Mouse (Mus musculus) liver, embryonic 14.5 days (tissue): Measurements from ENCODE around the gene Clip2. TPM values are rescaled to one million over a fixed set of nuclear protein-coding genes. Genes with fewer than 3 reads are reported as not detected.
A peak's percentile ranks its signal among the peaks of the same experiment; 100 is the strongest.

Experiments
- ATAC-seq: fragments of 200-750 bp; cut with Nextera tagmentation; 2 replicates; pipeline ENCODE4 v1.8.0; 2017; ENCODE audit warnings: moderate number of reproducible peaks, mild to moderate bottlenecking, moderate library complexity; ENCODE audit not compliant: insufficient read depth
- DNase-seq, 3 experiments: peaks; one replicate each; pipeline ENCODE4 v3.0.0-alpha.2; 2012 to 2013; ENCODE audit warnings: low read depth in 3 of 3, low spot score in 3 of 3
- H3K27ac ChIP-seq: fragments of 300-500 bp; sonication (generic); 2 replicates; pipeline ENCODE4 v1.5.1; 2014; ENCODE audit warnings: moderate library complexity, mild to moderate bottlenecking, control low read depth, inconsistent platforms
- H3K27me3 ChIP-seq: fragments of 300-500 bp; sonication (generic); 2 replicates; pipeline ENCODE4 v1.6.1; 2014; ENCODE audit warnings: mild to moderate bottlenecking, low read length, moderate library complexity; ENCODE audit not compliant: control insufficient read depth, insufficient read depth
- H3K36me3 ChIP-seq: fragments of 300-500 bp; sonication (generic); replicated peaks from 2 replicates; pipeline ENCODE4 v1.6.1; 2014; ENCODE audit warnings: low read depth; ENCODE audit not compliant: control insufficient read depth, insufficient read depth
- H3K4me1 ChIP-seq, 2 experiments: fragments of 200-500 bp in 1 of 2; fragments of 300-500 bp in 1 of 2; sonication (generic) in 1 of 2; replicated peaks; 2 replicates each; pipeline ENCODE4 v1.6.1; 2012 to 2014; ENCODE audit warnings: antibody characterized with exemption in 1 of 2, inconsistent platforms in 1 of 2, low read length in 1 of 2; ENCODE audit not compliant: control insufficient read depth in 2 of 2, insufficient read depth in 2 of 2
- H3K4me2 ChIP-seq: fragments of 300-500 bp; sonication (generic); 2 replicates; pipeline ENCODE4 v1.6.1; 2014; ENCODE audit warnings: low read depth, mild to moderate bottlenecking, control low read depth, moderate library complexity
- H3K4me3 ChIP-seq, 2 experiments: fragments of 200-500 bp in 1 of 2; fragments of 300-500 bp in 1 of 2; sonication (generic) in 1 of 2; 2 replicates each; pipeline ENCODE4 v1.5.1; 2012 to 2014; ENCODE audit warnings: low read depth in 2 of 2, low read length in 2 of 2, mild to moderate bottlenecking in 2 of 2, control low read depth in 1 of 2, inconsistent platforms in 1 of 2, moderate library complexity in 1 of 2; ENCODE audit not compliant: insufficient read depth in 1 of 2
- H3K9ac ChIP-seq: fragments of 300-500 bp; sonication (generic); replicated peaks from 2 replicates; pipeline ENCODE4 v1.6.1; 2014; ENCODE audit warnings: mild to moderate bottlenecking, control low read depth, moderate library complexity
- H3K9me3 ChIP-seq: fragments of 300-500 bp; sonication (generic); 2 replicates; pipeline ENCODE4 v1.6.1; 2016; ENCODE audit warnings: low read length, mixed read lengths; ENCODE audit not compliant: control insufficient read depth
- CTCF ChIP-seq: IDR thresholded peaks from 2 replicates; pipeline ENCODE4 v1.5.1; 2016; ENCODE audit warnings: antibody characterized with exemption, low read depth, control low read depth
- EP300 ChIP-seq: IDR thresholded peaks from 2 replicates; pipeline ENCODE4 v1.6.1; 2016; ENCODE audit warnings: antibody characterized with exemption, low read depth
- WGBS: fragments of 180-500 bp; shearing (Covaris S2); extraction: QIAGEN DNeasy Blood & Tissue Kit; methylation state at CpG from one replicate; pipeline ENCODE4 v1.1.7; 2014; ENCODE audit not compliant: insufficient replicate concordance; 5-methylcytosine and 5-hydroxymethylcytosine counted together
- polyA plus RNA-seq, 2 experiments: library from polyadenylated mRNA; depleted of rRNA in 1 of 2; stranded (reverse) in 1 of 2; unstranded in 1 of 2; fragments of >200 nt; fragmentation: Nextera tagmentation in 1 of 2; extraction: Ambion mirVana in 1 of 2; gene quantifications; 2 replicates each; pipeline versions ENCODE4 v1.2.1 to v1.2.3; 2012 to 2014

Clip2 gene
- polyA plus RNA-seq, 2 experiments = 0.36 to 1.8 TPM

- no peak overlapping the region for H3K27ac ChIP-seq
- H3K4me1 ChIP-seq = peaks cover 11 to 12% of the 10 kb centered on the region in 2 experiments
- DNase-seq = no peak
- WGBS = 55% methylated on average over 3 of the region's 3 CpGs
- H3K9ac ChIP-seq = no peak overlapping the region
- H3K4me2 ChIP-seq = no peak overlapping the region
- no peaks in the 10 kb centered on the region for H3K36me3 ChIP-seq
- ATAC-seq = no peak
- TF ChIP-seq CTCF (no peak), EP300 (no peak)
- H3K4me3 ChIP-seq = no peak overlapping the region
- H3K9me3 ChIP-seq = no peaks in the 10 kb centered on the region
- H3K27me3 ChIP-seq = no peaks in the 10 kb centered on the region
Observed at GRCm38 (mm10) chr5:134579135-134579534, 26.9 kb upstream of the Clip2 start.

- Histone ChIP-seq H3K4me1 (peaks cover 5 to 10% of the 10 kb centered on the region in 2 experiments), H3K4me2 (no peak overlapping the region), H3K36me3 (no peaks in the 10 kb centered on the region), H3K9me3 (no peaks in the 10 kb centered on the region), H3K4me3 (no peak overlapping the region), H3K27ac (no peak overlapping the region), H3K27me3 (no peaks in the 10 kb centered on the region), H3K9ac (no peak overlapping the region)
- TF ChIP-seq CTCF (no peak), EP300 (no peak)
- DNase-seq (no peak), ATAC-seq (no peak)
- 82% methylated on average over 7 of the region's 7 CpGs for WGBS
Observed at GRCm38 (mm10) chr5:134577534-134577933, 25.3 kb upstream of the Clip2 start.

- no peak for DNase-seq
- Histone ChIP-seq H3K36me3 (no peaks in the 10 kb centered on the region), H3K4me2 (no peak overlapping the region), H3K27ac (no peak overlapping the region), H3K9ac (no peak overlapping the region), H3K4me3 (no peak overlapping the region), H3K4me1 (peaks cover 12 to 15% of the 10 kb centered on the region in 2 experiments), H3K9me3 (no peaks in the 10 kb centered on the region), H3K27me3 (no peaks in the 10 kb centered on the region)
- 64% methylated on average over 14 of the region's 14 CpGs for WGBS
- ATAC-seq = 0 out of 2 replicates have a peak, but pooled peaks have one; percentile 14
- TF ChIP-seq EP300 = no peak
- TF ChIP-seq CTCF = peak; percentile 4; the same call in 1 of the 2 replicates
Observed at GRCm38 (mm10) chr5:134576517-134577220, 24.4 kb upstream of the Clip2 start.

GRCm38 (mm10) chr5:134575833-134576232 lies 23.6 kb upstream of the Clip2 start:
- Histone ChIP-seq H3K4me2 (no peak overlapping the region), H3K9me3 (no peaks in the 10 kb centered on the region), H3K4me3 (no peak overlapping the region), H3K27me3 (no peaks in the 10 kb centered on the region), H3K27ac (no peak overlapping the region), H3K4me1 (peaks cover 15% of the 10 kb centered on the region in 2 experiments), H3K36me3 (no peaks in the 10 kb centered on the region), H3K9ac (no peak overlapping the region; the same call in 1 of the 2 replicates)
- TF ChIP-seq EP300 (no peak), CTCF (no peak)
- 67% methylated on average over 5 of the region's 5 CpGs for WGBS
- 0 out of 2 replicates have a peak, but pooled peaks have one; percentile 30 for ATAC-seq
- no peak for DNase-seq

- H3K27me3 ChIP-seq = no peaks in the 10 kb centered on the region
- H3K9ac ChIP-seq = peak overlapping the region; percentile 43
- H3K4me1 ChIP-seq = peaks cover 15% of the 10 kb centered on the region in 2 experiments
- peak overlapping the region; percentile 51 to 75 for H3K4me3 ChIP-seq
- H3K36me3 ChIP-seq = no peaks in the 10 kb centered on the region
- 16% methylated on average over 10 of the region's 10 CpGs for WGBS
- no peak overlapping the region for H3K27ac ChIP-seq
- no peaks in the 10 kb centered on the region for H3K9me3 ChIP-seq
- ATAC-seq = no peak
- TF ChIP-seq EP300 = no peak
- H3K4me2 ChIP-seq = peak overlapping the region; percentile 78
- DNase-seq = no peak
Observed at GRCm38 (mm10) chr5:134572508-134573214, 20.4 kb upstream of the Clip2 start.
